Mouse (Mus musculus) liver, embryonic 14.5 days (tissue): ENCODE measurements around the gene Pnrc1.

Experiments
- CTCF ChIP-seq: IDR thresholded peaks from 2 replicates; pipeline ENCODE4 v1.5.1; 2016; ENCODE audit warnings: antibody characterized with exemption, low read depth, control low read depth
- EP300 ChIP-seq: IDR thresholded peaks from 2 replicates; pipeline ENCODE4 v1.6.1; 2016; ENCODE audit warnings: antibody characterized with exemption, low read depth

GRCm38 (mm10) chr4:33285448-33285847, 4.5 kb downstream of the Pnrc1 start:
- TF ChIP-seq EP300 (no peak), CTCF (no peak)
